Mouse (Mus musculus) heart, embryonic 15.5 days (tissue): ENCODE data around the gene Mtnr1a. TPM values are rescaled to one million over a fixed set of nuclear protein-coding genes. Genes with fewer than 3 reads are reported as not detected.
A peak's percentile ranks its signal among the peaks of the same experiment; 100 is the strongest.
"Not testable (repeated sequence)": the region's sequence is repeated elsewhere in the genome, so short reads cannot be mapped to it uniquely, and the experiment has no call there.

ENCODE experiments used
- ATAC-seq: fragments of 200-750 bp; cut with Nextera tagmentation; replicated peaks from 2 replicates; pipeline ENCODE4 v1.8.0; 2017; ENCODE audit warnings: low read depth, moderate TSS enrichment; ENCODE audit not compliant: insufficient number of reproducible peaks, insufficient read depth, low FRiP score
- H3K27ac ChIP-seq: fragments of 300-500 bp; sonication (generic); 2 replicates; pipeline ENCODE4 v1.5.1; 2015; ENCODE audit warnings: mild to moderate bottlenecking, inconsistent platforms
- H3K27me3 ChIP-seq: fragments of 300-500 bp; sonication (generic); 2 replicates; pipeline ENCODE4 v1.6.1; 2015; ENCODE audit warnings: inconsistent platforms
- H3K36me3 ChIP-seq: fragments of 300-500 bp; sonication (generic); 2 replicates; pipeline ENCODE4 v1.6.1; 2015; ENCODE audit warnings: mild to moderate bottlenecking, inconsistent platforms
- H3K4me1 ChIP-seq: fragments of 300-500 bp; sonication (generic); replicated peaks from 2 replicates; pipeline ENCODE4 v1.6.1; 2015; ENCODE audit warnings: inconsistent platforms
- H3K4me2 ChIP-seq: fragments of 300-500 bp; sonication (generic); 2 replicates; pipeline ENCODE4 v1.6.1; 2015; ENCODE audit warnings: inconsistent platforms, mild to moderate bottlenecking, moderate library complexity
- H3K4me3 ChIP-seq: fragments of 300-500 bp; sonication (generic); 2 replicates; pipeline ENCODE4 v1.5.1; 2015; ENCODE audit warnings: mild to moderate bottlenecking, inconsistent platforms
- H3K9ac ChIP-seq: fragments of 300-500 bp; sonication (generic); 2 replicates; pipeline ENCODE4 v1.6.1; 2015; ENCODE audit warnings: mild to moderate bottlenecking, inconsistent platforms
- H3K9me3 ChIP-seq: fragments of 300-500 bp; sonication (generic); replicated peaks from 2 replicates; pipeline ENCODE4 v1.6.1; 2016; ENCODE audit warnings: inconsistent platforms
- WGBS: fragments of 180-500 bp; shearing (Covaris S2); methylation state at CpG from one replicate; pipeline ENCODE4 v1.1.7; 2015; ENCODE audit warnings: mixed read lengths; 5-methylcytosine and 5-hydroxymethylcytosine counted together
- polyA plus RNA-seq: library from polyadenylated mRNA; unstranded; fragments of >200 nt; fragmentation: Nextera tagmentation; extraction: Ambion mirVana; gene quantifications from 2 replicates; pipeline ENCODE4 v1.2.1, GENCODE M21; 2015

The Mtnr1a gene
- polyA plus RNA-seq, 1 experiment from 2014 or later, result not detected

- WGBS, result 97% methylated on average over 3 of the region's 3 CpGs
- H3K4me2 ChIP-seq, result no peak overlapping the region
- no peak overlapping the region for H3K4me3 ChIP-seq
- no peak overlapping the region for H3K9ac ChIP-seq
- H3K4me1 ChIP-seq, result no peaks in the 10 kb centered on the region
- H3K27me3 ChIP-seq, result no peaks in the 10 kb centered on the region
- no peaks in the 10 kb centered on the region for H3K9me3 ChIP-seq
- H3K36me3 ChIP-seq, result peaks cover 31% of the 10 kb centered on the region; the same call in 1 of the 2 replicates
- no peak overlapping the region for H3K27ac ChIP-seq
- ATAC-seq, result no peak
Observed at GRCm38 (mm10) chr8:45055500-45055899, 13.4 kb upstream of the Mtnr1a start.

GRCm38 (mm10) chr8:45056810-45057209 lies 12.1 kb upstream of the Mtnr1a start:
- Histone ChIP-seq H3K27me3 (no peaks in the 10 kb centered on the region), H3K9me3 (no peaks in the 10 kb centered on the region), H3K36me3 (peaks cover 18% of the 10 kb centered on the region; the same call in 1 of the 2 replicates), H3K4me3 (no peak overlapping the region), H3K4me2 (no peak overlapping the region), H3K9ac (no peak overlapping the region), H3K27ac (no peak overlapping the region), H3K4me1 (no peaks in the 10 kb centered on the region)
- WGBS, result 36% methylated on average over 2 of the region's 3 CpGs
- ATAC-seq, result no peak

- no peak overlapping the region for H3K4me3 ChIP-seq
- ATAC-seq, result no peak
- no peaks in the 10 kb centered on the region for H3K9me3 ChIP-seq
- no peak overlapping the region for H3K9ac ChIP-seq
- H3K27ac ChIP-seq, result no peak overlapping the region
- H3K36me3 ChIP-seq, result no peaks in the 10 kb centered on the region
- peaks cover 6% of the 10 kb centered on the region; the same call in 1 of the 2 replicates for H3K4me1 ChIP-seq
- no peaks in the 10 kb centered on the region for H3K27me3 ChIP-seq
- H3K4me2 ChIP-seq, result no peak overlapping the region
- WGBS, result 75% methylated on average over 2 of the region's 2 CpGs
Observed at GRCm38 (mm10) chr8:45060083-45060482, 8.9 kb upstream of the Mtnr1a start.

GRCm38 (mm10) chr8:45062311-45062710 lies 6.6 kb upstream of the Mtnr1a start:
- no peak overlapping the region for H3K9ac ChIP-seq
- 87% methylated on average over 11 of the region's 11 CpGs for WGBS
- no peak overlapping the region for H3K4me2 ChIP-seq
- peaks cover 6% of the 10 kb centered on the region; the same call in 1 of the 2 replicates for H3K4me1 ChIP-seq
- H3K27ac ChIP-seq, result no peak overlapping the region
- H3K36me3 ChIP-seq, result no peaks in the 10 kb centered on the region
- no peak overlapping the region for H3K4me3 ChIP-seq
- H3K27me3 ChIP-seq, result no peaks in the 10 kb centered on the region
- no peaks in the 10 kb centered on the region for H3K9me3 ChIP-seq
- no peak for ATAC-seq

- Histone ChIP-seq H3K9ac (no peak overlapping the region), H3K4me3 (no peak overlapping the region), H3K9me3 (no peaks in the 10 kb centered on the region), H3K36me3 (no peaks in the 10 kb centered on the region), H3K4me2 (no peak overlapping the region), H3K4me1 (peaks cover 6% of the 10 kb centered on the region; the same call in 1 of the 2 replicates), H3K27ac (no peak overlapping the region), H3K27me3 (no peaks in the 10 kb centered on the region)
- 75% methylated on average over 25 of the region's 25 CpGs for WGBS
- no peak for ATAC-seq
Observed at GRCm38 (mm10) chr8:45062982-45063924, 5.7 kb upstream of the Mtnr1a start.

- Histone ChIP-seq H3K27ac (no peak overlapping the region), H3K4me2 (no peak overlapping the region), H3K36me3 (no peaks in the 10 kb centered on the region), H3K4me3 (no peak overlapping the region), H3K9me3 (no peaks in the 10 kb centered on the region), H3K27me3 (peaks cover 4% of the 10 kb centered on the region; the same call in 1 of the 2 replicates), H3K4me1 (peaks cover 6% of the 10 kb centered on the region), H3K9ac (no peak overlapping the region)
- ATAC-seq, result no peak
- 45% methylated on average over 8 of the region's 8 CpGs for WGBS
Observed at GRCm38 (mm10) chr8:45064197-45064869, 4.6 kb upstream of the Mtnr1a start.

GRCm38 (mm10) chr8:45065391-45065790 lies 3.5 kb upstream of the Mtnr1a start:
- H3K4me1 ChIP-seq, H3K27ac ChIP-seq, H3K9ac ChIP-seq, H3K36me3 ChIP-seq, ATAC-seq, H3K4me2 ChIP-seq, H3K4me3 ChIP-seq, H3K27me3 ChIP-seq, H3K9me3 ChIP-seq: not testable (repeated sequence)
- 86% methylated on average over 1 of the region's 1 CpGs for WGBS

- no peak overlapping the region for H3K9ac ChIP-seq
- no peak overlapping the region for H3K4me3 ChIP-seq
- H3K4me1 ChIP-seq, result no peaks in the 10 kb centered on the region; the same call in 1 of the 2 replicates
- peaks cover 9% of the 10 kb centered on the region for H3K27me3 ChIP-seq
- no peaks in the 10 kb centered on the region for H3K9me3 ChIP-seq
- H3K4me2 ChIP-seq, result no peak overlapping the region
- H3K27ac ChIP-seq, result no peak overlapping the region
- ATAC-seq, result no peak
- H3K36me3 ChIP-seq, result no peaks in the 10 kb centered on the region
- 77% methylated on average over 8 of the region's 8 CpGs for WGBS
Observed at GRCm38 (mm10) chr8:45070949-45071348, 2.0 kb downstream of the Mtnr1a start.

- no peak for ATAC-seq
- 68% methylated on average over 3 of the region's 3 CpGs for WGBS
- Histone ChIP-seq H3K27ac (no peak overlapping the region), H3K4me3 (no peak overlapping the region), H3K36me3 (no peaks in the 10 kb centered on the region), H3K4me2 (no peak overlapping the region), H3K9ac (no peak overlapping the region), H3K9me3 (no peaks in the 10 kb centered on the region), H3K4me1 (no peaks in the 10 kb centered on the region), H3K27me3 (no peaks in the 10 kb centered on the region)
Observed at GRCm38 (mm10) chr8:45080850-45081249, 11.9 kb downstream of the Mtnr1a start.

- Histone ChIP-seq H3K4me2 (no peak overlapping the region), H3K9ac (no peak overlapping the region), H3K4me1 (no peaks in the 10 kb centered on the region), H3K4me3 (no peak overlapping the region), H3K36me3 (no peaks in the 10 kb centered on the region), H3K27me3 (no peaks in the 10 kb centered on the region), H3K27ac (no peak overlapping the region), H3K9me3 (no peaks in the 10 kb centered on the region)
- 81% methylated on average over 3 of the region's 3 CpGs for WGBS
- ATAC-seq, result no peak
Observed at GRCm38 (mm10) chr8:45093599-45093998, 24.7 kb downstream of the Mtnr1a start.

- H3K27me3 ChIP-seq, result peaks cover 36% of the 10 kb centered on the region
- H3K4me2 ChIP-seq, result peak overlapping the region; percentile 61
- H3K9me3 ChIP-seq, result no peaks in the 10 kb centered on the region
- no peak for ATAC-seq
- no peaks in the 10 kb centered on the region for H3K36me3 ChIP-seq
- H3K9ac ChIP-seq, result no peak overlapping the region
- no peak overlapping the region for H3K27ac ChIP-seq
- 20% methylated on average over 13 of the region's 13 CpGs for WGBS
- peaks cover 6% of the 10 kb centered on the region for H3K4me1 ChIP-seq
- H3K4me3 ChIP-seq, result peak overlapping the region; percentile 37
Observed at GRCm38 (mm10) chr8:45109371-45110063, 40.6 kb downstream of the Mtnr1a start.
